Mouse (Mus musculus) adrenal gland, adult (tissue): Measurements from ENCODE around the gene Rab7.
"Not testable (repeated sequence)": the region's sequence is repeated elsewhere in the genome, so short reads cannot be mapped to it uniquely, and the experiment has no call there.

Source experiments
- DNase-seq, 2 experiments: peaks; one replicate each; pipeline ENCODE4 v3.0.0; 2022 to 2023; ENCODE audit warnings: low spot score in 1 of 2; ENCODE audit not compliant: inconsistent age in 2 of 2

Gene Rab7

GRCm38 (mm10) chr6:88009209-88009608 lies 35.9 kb downstream of the Rab7 start:
- peak in 1 of 2 experiments; percentile 45 for DNase-seq

- DNase-seq, result not testable (repeated sequence)
Observed at GRCm38 (mm10) chr6:88004773-88005172, 40.3 kb downstream of the Rab7 start.

- no peak for DNase-seq
Observed at GRCm38 (mm10) chr6:88003439-88003838, 41.6 kb downstream of the Rab7 start.

GRCm38 (mm10) chr6:87998358-87998757 lies 46.7 kb downstream of the Rab7 start:
- no peak for DNase-seq

GRCm38 (mm10) chr6:87997706-87998265 lies 47.3 kb downstream of the Rab7 start:
- DNase-seq, result peak; percentile 72 to 94

GRCm38 (mm10) chr6:87996606-87997005 lies 48.5 kb downstream of the Rab7 start:
- DNase-seq, result no peak

- no peak for DNase-seq
Observed at GRCm38 (mm10) chr6:87995519-87995918, 49.6 kb downstream of the Rab7 start.

GRCm38 (mm10) chr6:87993790-87994571 lies 51.1 kb downstream of the Rab7 start:
- no peak for DNase-seq

GRCm38 (mm10) chr6:87992733-87993132 lies 52.3 kb downstream of the Rab7 start:
- DNase-seq, result peak; percentile 23 to 71

- DNase-seq, result no peak
Observed at GRCm38 (mm10) chr6:87991886-87992285, 53.2 kb downstream of the Rab7 start.

GRCm38 (mm10) chr6:87991216-87991615 lies 53.9 kb downstream of the Rab7 start:
- DNase-seq, result no peak

- DNase-seq, result no peak
Observed at GRCm38 (mm10) chr6:87982506-87982905, 62.6 kb downstream of the Rab7 start.

- peak; percentile 36 to 78 for DNase-seq
Observed at GRCm38 (mm10) chr6:87981547-87982256, 63.4 kb downstream of the Rab7 start, which contains the start of gene H1fx. Gene H1fx (minus strand): TSS chr6:87981637.

- peak in 1 of 2 experiments; percentile 68 for DNase-seq
Observed at GRCm38 (mm10) chr6:87981030-87981485, 64.0 kb downstream of the Rab7 start.

- DNase-seq, result peak; percentile 71 to 87
Observed at GRCm38 (mm10) chr6:87980374-87981029, 64.6 kb downstream of the Rab7 start.

GRCm38 (mm10) chr6:87979728-87980127 lies 65.3 kb downstream of the Rab7 start:
- no peak for DNase-seq

- peak in 1 of 2 experiments; percentile 23 for DNase-seq
Observed at GRCm38 (mm10) chr6:87970041-87970440, 75.0 kb downstream of the Rab7 start.

- DNase-seq, result not testable (repeated sequence)
Observed at GRCm38 (mm10) chr6:87962457-87962856, 82.6 kb downstream of the Rab7 start.
